Mouse (Mus musculus) 3134 (cell line): ENCODE measurements around the gene Kif2b.

Experiments used
- DNase-seq: peaks from one replicate; pipeline ENCODE4 v3.0.0-alpha.2; 2011; ENCODE audit warnings: low spot score; ENCODE audit not compliant: insufficient read length; ENCODE audit errors: extremely low read depth

Gene Kif2b

DNA sequence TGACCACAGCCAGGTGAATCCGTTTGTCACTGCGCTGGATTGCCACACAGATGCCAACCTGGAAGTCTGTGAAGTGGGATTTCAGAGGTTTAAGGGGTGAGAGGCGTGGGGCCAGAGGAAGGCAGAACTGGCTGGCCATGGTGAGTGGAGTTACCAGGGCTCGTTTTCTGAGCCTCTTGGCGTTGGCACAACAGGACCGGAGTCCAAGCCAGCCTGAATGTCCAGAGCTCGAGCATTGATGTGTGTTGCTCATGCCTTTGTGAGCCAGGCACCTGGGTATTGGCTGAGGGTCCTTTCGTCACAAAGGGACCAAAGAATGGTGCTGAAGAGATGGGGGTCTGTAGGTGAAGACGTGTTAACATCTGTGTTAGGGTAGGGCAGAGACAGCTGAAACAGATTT is at the start of gene Kif2b:
Gene Kif2b (minus strand): TSS at position 242 of the 400 bp plus-strand sequence.
- no peak for DNase-seq

DNA sequence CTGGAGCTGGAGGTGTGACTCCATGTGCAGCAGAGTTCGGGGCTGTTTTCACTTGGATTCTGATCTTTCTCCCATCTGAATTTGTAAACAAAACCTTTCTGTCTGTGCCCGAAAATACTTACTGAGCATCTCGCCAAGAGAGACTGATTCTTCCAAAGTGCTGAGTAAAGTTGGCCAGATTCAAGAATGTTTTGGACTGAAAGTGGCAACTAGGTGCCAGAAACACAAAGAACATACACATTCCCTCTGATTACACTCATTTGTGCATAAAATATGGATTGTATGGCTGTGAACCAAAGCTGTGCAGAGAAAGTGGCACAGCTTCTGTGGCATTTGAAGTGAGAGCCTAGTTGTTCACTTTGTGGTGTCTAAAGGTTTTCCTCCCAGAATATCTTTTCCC is 15.7 kb upstream of the Kif2b start:
- no peak for DNase-seq

DNA sequence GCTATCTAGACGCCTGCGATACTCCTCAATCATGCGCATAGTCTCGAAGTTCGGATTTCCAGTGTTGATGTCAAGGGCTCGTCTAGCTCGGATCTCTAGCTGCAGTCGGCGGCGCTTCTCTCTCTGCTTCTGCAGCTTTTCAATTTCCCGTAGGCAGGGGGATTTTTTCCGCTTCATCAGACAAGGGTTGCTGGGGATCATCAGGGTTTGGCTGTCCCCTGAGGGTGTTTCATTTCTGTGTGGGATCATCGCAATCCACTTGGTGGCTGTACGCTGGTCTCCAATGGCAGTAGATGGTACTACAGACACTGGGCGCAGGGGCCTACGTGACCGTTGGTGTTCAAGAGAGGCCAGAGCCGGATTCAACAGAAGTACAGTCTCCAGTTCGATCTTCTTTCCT is 502 bp downstream of the Kif2b start:
- DNase-seq = no peak

DNA sequence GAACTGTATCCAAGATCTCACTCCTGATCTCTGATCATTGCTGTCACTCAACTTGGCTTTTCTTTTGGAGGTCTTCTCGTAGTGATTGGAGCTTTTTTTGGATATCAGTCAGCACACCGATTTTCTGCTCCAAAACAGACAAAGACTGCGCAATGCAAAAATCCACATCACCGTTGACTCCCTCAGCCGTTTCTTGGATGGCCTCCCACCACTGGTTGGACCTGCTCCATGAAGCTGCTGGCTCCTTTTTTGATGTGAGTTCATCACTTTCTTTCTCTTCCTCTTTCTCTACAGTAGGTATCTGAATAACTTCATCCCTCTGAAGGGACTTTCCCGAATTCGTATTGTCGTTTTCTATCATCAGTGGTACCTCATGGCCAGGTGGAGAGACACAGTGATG is 2.0 kb downstream of the Kif2b start:
- DNase-seq = no peak

DNA sequence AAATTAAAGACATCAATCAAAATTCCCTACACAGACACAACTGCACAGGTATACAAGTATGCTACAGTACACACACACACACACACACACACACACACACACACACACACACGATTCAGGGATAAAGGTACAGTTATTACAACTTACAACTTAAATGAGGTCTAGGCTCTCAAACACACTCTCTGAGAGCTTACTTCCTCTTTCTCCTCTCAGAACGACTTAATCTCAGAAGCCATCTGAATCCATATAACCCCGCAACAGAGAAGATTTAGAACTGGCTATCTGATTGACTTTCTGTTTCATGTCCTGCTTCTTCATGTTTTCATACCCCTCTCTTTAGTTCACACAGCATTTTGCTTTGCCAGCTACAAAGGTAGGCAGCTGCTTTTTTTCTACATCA is 2.9 kb downstream of the Kif2b start:
- DNase-seq = no peak

DNA sequence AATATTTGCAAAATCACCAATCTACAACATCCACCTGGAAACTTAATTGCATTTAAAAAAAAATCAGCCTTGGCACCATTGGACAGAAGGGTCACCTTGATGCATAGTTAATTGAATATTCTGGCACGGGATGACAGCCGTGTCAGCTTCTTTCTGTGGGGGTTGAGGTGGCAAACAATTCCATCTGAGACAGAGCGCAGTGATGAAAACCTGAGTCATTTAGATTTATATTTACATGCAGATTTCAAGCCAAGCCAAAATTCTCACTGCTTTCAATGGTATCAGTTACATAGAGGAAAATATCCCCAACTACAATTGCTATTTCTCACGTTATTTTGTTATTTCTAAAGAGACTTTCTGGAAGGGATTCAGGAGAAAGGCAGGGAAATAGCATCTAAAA is 46.6 kb downstream of the Kif2b start:
- DNase-seq = no peak
